In the genomic region with DNA sequence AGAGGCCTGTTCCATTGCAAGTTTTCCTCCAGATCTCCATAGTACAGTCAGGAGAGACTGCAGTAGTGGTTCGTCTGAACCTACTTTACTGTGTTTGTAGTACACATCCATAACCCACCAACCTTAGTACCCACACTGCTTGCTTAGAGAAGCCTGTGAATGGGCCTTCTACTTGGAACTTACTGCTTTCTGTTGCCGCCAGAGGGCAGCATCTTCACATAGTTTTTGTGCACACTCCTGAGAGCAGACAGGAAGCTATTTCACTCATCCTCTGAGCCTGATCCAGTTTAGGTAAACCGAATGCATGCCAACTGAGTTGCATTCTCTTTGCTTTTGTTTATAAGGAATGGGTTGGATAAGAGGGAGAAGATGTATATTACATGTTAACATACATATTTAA, we compare ENCODE assay signal across 9 mouse cellular contexts.
DNase-seq lines count a peak whose midpoint lies in the region; ATAC-seq and TF ChIP-seq lines count a peak whose summit lies in the region.
"Had no signal": no experiment of that assay in that cellular context is flagged by ENCODE, and none has a peak within 500 bp of the region (broad histone marks: within the 10 kb centered on the region; RNA-seq: fewer than 3 reads in every experiment).

No protein-coding gene starts in this region.

- ATAC-seq in heart, embryonic 15.5 days (replicated peaks; ENCODE audit: insufficient number of reproducible peaks, insufficient read depth, low FRiP score, low read depth), result 0 out of 2 replicates have a peak, but pooled peaks have one; percentile 35

- WGBS in embryonic facial prominence, embryonic 10.5 days, result 22% methylated on average over 3 of the region's 3 CpGs
- WGBS in heart, embryonic 15.5 days, result 21% methylated on average over 3 of the region's 3 CpGs

- DNase-seq in adrenal gland, postnatal 10 days, result peak; percentile 81
- peak; percentile 76 for DNase-seq in embryonic facial prominence, embryonic 10.5 days (ENCODE audit: low spot score)
- DNase-seq in layer of hippocampus, adult 2 months (ENCODE audit: low spot score in 2 of 2), result peak; percentile 79 to 86
- peak; percentile 87 for DNase-seq in lung, postnatal 14 days
- peak; percentile 88 for DNase-seq in retina, postnatal 1 day
- peak; percentile 66 to 79 for DNase-seq in urinary bladder, postnatal 36 days (ENCODE audit: low spot score in 2 of 2)

- no peak overlapping the region for H3K9ac ChIP-seq in heart, embryonic 15.5 days
- H3K9ac ChIP-seq: liver, embryonic 15.5 days had no signal

- H3K9me3 ChIP-seq in E14TG2a.4 (ENCODE audit: low read length), result no peaks in the 10 kb centered on the region
- no peaks in the 10 kb centered on the region for H3K9me3 ChIP-seq in embryonic facial prominence, embryonic 10.5 days
- no peaks in the 10 kb centered on the region for H3K9me3 ChIP-seq in heart, embryonic 15.5 days (replicated peaks)
- H3K9me3 ChIP-seq: liver, embryonic 15.5 days had no signal

- no peaks in the 10 kb centered on the region for H3K4me1 ChIP-seq in E14TG2a.4 (replicated peaks; ENCODE audit: low read depth, low read length)
- H3K4me1 ChIP-seq in embryonic facial prominence, embryonic 10.5 days, result no peaks in the 10 kb centered on the region
- H3K4me1 ChIP-seq in heart, embryonic 15.5 days (replicated peaks), result peaks cover 4% of the 10 kb centered on the region
- H3K4me1 ChIP-seq: liver, embryonic 15.5 days had no signal

- H3K36me3 ChIP-seq in E14TG2a.4 (ENCODE audit: insufficient read depth, low read length), result no peaks in the 10 kb centered on the region
- no peaks in the 10 kb centered on the region for H3K36me3 ChIP-seq in embryonic facial prominence, embryonic 10.5 days (replicated peaks)
- H3K36me3 ChIP-seq in heart, embryonic 15.5 days, result no peaks in the 10 kb centered on the region
- H3K36me3 ChIP-seq: liver, embryonic 15.5 days had no signal

- H3K4me3 ChIP-seq in E14TG2a.4 (replicated peaks; ENCODE audit: low read length), result no peak overlapping the region
- no peak overlapping the region for H3K4me3 ChIP-seq in embryonic facial prominence, embryonic 10.5 days
- H3K4me3 ChIP-seq in heart, embryonic 15.5 days, result no peak overlapping the region
- no peak overlapping the region for H3K4me3 ChIP-seq in layer of hippocampus, adult 2 months
- H3K4me3 ChIP-seq: liver, embryonic 15.5 days had no signal

- no peak overlapping the region for H3K27ac ChIP-seq in embryonic facial prominence, embryonic 10.5 days (replicated peaks)
- H3K27ac ChIP-seq in heart, embryonic 15.5 days, result no peak overlapping the region
- H3K27ac ChIP-seq in layer of hippocampus, adult 2 months, result no peak overlapping the region
- H3K27ac ChIP-seq: liver, embryonic 15.5 days had no signal

- no peaks in the 10 kb centered on the region for H3K27me3 ChIP-seq in E14TG2a.4 (ENCODE audit: insufficient read depth, low read length)
- H3K27me3 ChIP-seq in embryonic facial prominence, embryonic 10.5 days (replicated peaks; ENCODE audit: low read depth, poor library complexity, severe bottlenecking), result no peaks in the 10 kb centered on the region
- H3K27me3 ChIP-seq in heart, embryonic 15.5 days, result no peaks in the 10 kb centered on the region
- H3K27me3 ChIP-seq: liver, embryonic 15.5 days had no signal

- TF ChIP-seq CTCF in E14TG2a.4 (conservative IDR thresholded peaks at IDR 0.05; ENCODE audit: low read length), result peak; percentile 64
- TF ChIP-seq CTCF in layer of hippocampus, adult 2 months (conservative IDR thresholded peaks at IDR 0.05), result peak; percentile 91

- H3K4me2 ChIP-seq in heart, embryonic 15.5 days, result no peak overlapping the region
- H3K4me2 ChIP-seq: liver, embryonic 15.5 days had no signal
